Mouse (Mus musculus): ENCODE measurements at regions not wholly inside any gene's neighbourhood (a gene's known extent, or its start where the extent isn't known, plus 50 kb on each side); places are given as distances from the start of the nearest gene placed in this dataset.

- no peak for ATAC-seq (ENCODE audit: insufficient read depth, low FRiP score, low read depth)
- Histone ChIP-seq H3K36me3 (no peaks in the 10 kb centered on the region), H3K9ac (no peak overlapping the region), H3K27ac (no peak overlapping the region), H3K4me3 (replicated peaks) (no peak overlapping the region), H3K27me3 (replicated peaks) (no peaks in the 10 kb centered on the region), H3K4me1 (no peaks in the 10 kb centered on the region), H3K4me2 (no peak overlapping the region), H3K9me3 (no peaks in the 10 kb centered on the region)
- WGBS = 39% methylated on average over 4 of the region's 4 CpGs
Measured at GRCm38 (mm10) chr3:104561567-104561966, 49.8 kb upstream of the Lrig2 start.
